Mouse (Mus musculus) embryonic facial prominence, embryonic 15.5 days (tissue): Measurements from ENCODE around the gene Slc20a1. TPM values are rescaled to one million over a fixed set of nuclear protein-coding genes. Genes with fewer than 3 reads are reported as not detected.
A peak's percentile ranks its signal among the peaks of the same experiment; 100 is the strongest.

Source experiments
- ATAC-seq: fragments of 200-750 bp; cut with Nextera tagmentation; 2 replicates; pipeline ENCODE4 v1.8.0; 2017; ENCODE audit warnings: low read depth, moderate TSS enrichment; ENCODE audit not compliant: insufficient number of reproducible peaks, low FRiP score, low TSS enrichment
- H3K27ac ChIP-seq: fragments of 300-500 bp; sonication (generic); replicated peaks from 2 replicates; pipeline ENCODE4 v1.5.1; 2015; ENCODE audit warnings: mild to moderate bottlenecking, inconsistent platforms
- H3K27me3 ChIP-seq: fragments of 300-500 bp; sonication (generic); 2 replicates; pipeline ENCODE4 v1.6.1; 2015; ENCODE audit warnings: inconsistent platforms
- H3K36me3 ChIP-seq: fragments of 300-500 bp; sonication (generic); 2 replicates; pipeline ENCODE4 v1.6.1; 2015; ENCODE audit warnings: mild to moderate bottlenecking, inconsistent platforms
- H3K4me1 ChIP-seq: fragments of 300-500 bp; sonication (generic); 2 replicates; pipeline ENCODE4 v1.6.1; 2015; ENCODE audit warnings: inconsistent platforms
- H3K4me2 ChIP-seq: fragments of 300-500 bp; sonication (generic); replicated peaks from 2 replicates; pipeline ENCODE4 v1.6.1; 2015; ENCODE audit warnings: mild to moderate bottlenecking, inconsistent platforms
- H3K4me3 ChIP-seq: fragments of 300-500 bp; sonication (generic); replicated peaks from 2 replicates; pipeline ENCODE4 v1.5.1; 2015; ENCODE audit warnings: mild to moderate bottlenecking, inconsistent platforms
- H3K9ac ChIP-seq: fragments of 300-500 bp; sonication (generic); 2 replicates; pipeline ENCODE4 v1.6.1; 2015; ENCODE audit warnings: inconsistent platforms
- H3K9me3 ChIP-seq: fragments of 300-500 bp; sonication (generic); replicated peaks from 2 replicates; pipeline ENCODE4 v1.6.1; 2016; ENCODE audit warnings: inconsistent platforms
- WGBS: fragments of 180-500 bp; shearing (Covaris S2); methylation state at CpG from one replicate; pipeline ENCODE4 v1.1.7; 2015; 5-methylcytosine and 5-hydroxymethylcytosine counted together
- polyA plus RNA-seq: library from polyadenylated mRNA; unstranded; fragments of >200 nt; fragmentation: Nextera tagmentation; extraction: Ambion mirVana; gene quantifications from 2 replicates; pipeline ENCODE4 v1.2.1, GENCODE M21; 2015

The Slc20a1 gene
- polyA plus RNA-seq, 1 experiment from 2014 or later: 24.0 TPM

- Histone ChIP-seq H3K9ac (no peak overlapping the region), H3K27me3 (no peaks in the 10 kb centered on the region), H3K4me1 (peaks cover 5% of the 10 kb centered on the region; the same call in 1 of the 2 replicates), H3K4me2 (no peak overlapping the region), H3K4me3 (no peak overlapping the region), H3K36me3 (no peaks in the 10 kb centered on the region), H3K9me3 (no peaks in the 10 kb centered on the region), H3K27ac (no peak overlapping the region)
- ATAC-seq: no peak
- 43% methylated on average over 9 of the region's 9 CpGs for WGBS
Observed at GRCm38 (mm10) chr2:129243786-129244185, 45.2 kb downstream of the Slc20a1 start.

GRCm38 (mm10) chr2:129244446-129245120 is 46.0 kb downstream of the Slc20a1 start:
- no peak overlapping the region for H3K4me2 ChIP-seq
- H3K9ac ChIP-seq: no peak overlapping the region
- no peaks in the 10 kb centered on the region for H3K36me3 ChIP-seq
- ATAC-seq: no peak
- WGBS: 74% methylated on average over 20 of the region's 20 CpGs
- H3K4me3 ChIP-seq: no peak overlapping the region
- H3K9me3 ChIP-seq: no peaks in the 10 kb centered on the region
- no peaks in the 10 kb centered on the region for H3K27me3 ChIP-seq
- no peak overlapping the region for H3K27ac ChIP-seq
- H3K4me1 ChIP-seq: peaks cover 5% of the 10 kb centered on the region; the same call in 1 of the 2 replicates

- 35% methylated on average over 5 of the region's 5 CpGs for WGBS
- Histone ChIP-seq H3K4me1 (peaks cover 5% of the 10 kb centered on the region; the same call in 1 of the 2 replicates), H3K27me3 (no peaks in the 10 kb centered on the region), H3K36me3 (no peaks in the 10 kb centered on the region), H3K4me3 (no peak overlapping the region), H3K27ac (no peak overlapping the region), H3K9me3 (no peaks in the 10 kb centered on the region), H3K4me2 (no peak overlapping the region), H3K9ac (no peak overlapping the region)
- peak; percentile 53 for ATAC-seq
Observed at GRCm38 (mm10) chr2:129245618-129246017, 47.1 kb downstream of the Slc20a1 start.

GRCm38 (mm10) chr2:129246436-129246835 is 47.9 kb downstream of the Slc20a1 start:
- Histone ChIP-seq H3K36me3 (no peaks in the 10 kb centered on the region), H3K9ac (no peak overlapping the region), H3K27me3 (no peaks in the 10 kb centered on the region), H3K4me2 (no peak overlapping the region), H3K4me1 (peaks cover 5% of the 10 kb centered on the region; the same call in 1 of the 2 replicates), H3K27ac (no peak overlapping the region), H3K4me3 (no peak overlapping the region), H3K9me3 (no peaks in the 10 kb centered on the region)
- ATAC-seq: no peak
- WGBS: 74% methylated on average over 7 of the region's 7 CpGs

- WGBS: 90% methylated on average over 12 of the region's 12 CpGs
Observed at GRCm38 (mm10) chr2:129246924-129247323, 48.4 kb downstream of the Slc20a1 start.

GRCm38 (mm10) chr2:129247707-129248121 is 49.1 kb downstream of the Slc20a1 start:
- Histone ChIP-seq H3K27me3 (no peaks in the 10 kb centered on the region), H3K4me2 (no peak overlapping the region), H3K27ac (no peak overlapping the region), H3K9me3 (no peaks in the 10 kb centered on the region), H3K9ac (no peak overlapping the region), H3K4me1 (peaks cover 5% of the 10 kb centered on the region; the same call in 1 of the 2 replicates), H3K4me3 (no peak overlapping the region), H3K36me3 (no peaks in the 10 kb centered on the region)
- ATAC-seq: no peak
- 83% methylated on average over 7 of the region's 7 CpGs for WGBS

More at GRCm38 (mm10) chr2:129246924-129247323, 48.4 kb downstream of the Slc20a1 start:
- no peak overlapping the region for H3K27ac ChIP-seq
- no peak overlapping the region for H3K4me3 ChIP-seq
- H3K4me2 ChIP-seq: no peak overlapping the region
- no peak for ATAC-seq
- H3K4me1 ChIP-seq: peaks cover 5% of the 10 kb centered on the region; the same call in 1 of the 2 replicates
- H3K9ac ChIP-seq: no peak overlapping the region
- no peaks in the 10 kb centered on the region for H3K9me3 ChIP-seq
- no peaks in the 10 kb centered on the region for H3K27me3 ChIP-seq
- no peaks in the 10 kb centered on the region for H3K36me3 ChIP-seq

- no peak for ATAC-seq
- Histone ChIP-seq H3K9me3 (no peaks in the 10 kb centered on the region), H3K27me3 (no peaks in the 10 kb centered on the region), H3K4me1 (peaks cover 5% of the 10 kb centered on the region; the same call in 1 of the 2 replicates), H3K9ac (no peak overlapping the region), H3K4me2 (no peak overlapping the region), H3K36me3 (no peaks in the 10 kb centered on the region), H3K27ac (no peak overlapping the region), H3K4me3 (no peak overlapping the region)
- WGBS: 50% methylated on average over 1 of the region's 1 CpGs
Observed at GRCm38 (mm10) chr2:129249321-129249720, 50.8 kb downstream of the Slc20a1 start.

GRCm38 (mm10) chr2:129252836-129253630 is 54.5 kb downstream of the Slc20a1 start:
- Histone ChIP-seq H3K9me3 (no peaks in the 10 kb centered on the region), H3K27ac (no peak overlapping the region), H3K4me1 (no peaks in the 10 kb centered on the region), H3K36me3 (no peaks in the 10 kb centered on the region), H3K4me2 (no peak overlapping the region), H3K9ac (no peak overlapping the region), H3K4me3 (no peak overlapping the region), H3K27me3 (no peaks in the 10 kb centered on the region)
- WGBS: 90% methylated on average over 19 of the region's 19 CpGs
- ATAC-seq: no peak

- Histone ChIP-seq H3K4me1 (no peaks in the 10 kb centered on the region), H3K36me3 (no peaks in the 10 kb centered on the region), H3K9me3 (no peaks in the 10 kb centered on the region), H3K9ac (no peak overlapping the region), H3K27me3 (no peaks in the 10 kb centered on the region), H3K4me3 (no peak overlapping the region), H3K4me2 (no peak overlapping the region), H3K27ac (no peak overlapping the region)
- ATAC-seq: no peak
- WGBS: 47% methylated on average over 2 of the region's 2 CpGs
Observed at GRCm38 (mm10) chr2:129253631-129253970, 55.0 kb downstream of the Slc20a1 start.

GRCm38 (mm10) chr2:129254076-129254475 is 55.5 kb downstream of the Slc20a1 start:
- Histone ChIP-seq H3K27ac (no peak overlapping the region), H3K4me3 (no peak overlapping the region), H3K9me3 (no peaks in the 10 kb centered on the region), H3K4me2 (no peak overlapping the region), H3K4me1 (no peaks in the 10 kb centered on the region), H3K27me3 (no peaks in the 10 kb centered on the region), H3K36me3 (no peaks in the 10 kb centered on the region), H3K9ac (no peak overlapping the region)
- no peak for ATAC-seq
- 70% methylated on average over 2 of the region's 2 CpGs for WGBS

GRCm38 (mm10) chr2:129256006-129256405 is 57.4 kb downstream of the Slc20a1 start:
- H3K4me2 ChIP-seq: no peak overlapping the region
- H3K9me3 ChIP-seq: no peaks in the 10 kb centered on the region
- H3K4me1 ChIP-seq: no peaks in the 10 kb centered on the region
- 54% methylated on average over 4 of the region's 4 CpGs for WGBS
- ATAC-seq: no peak
- no peak overlapping the region for H3K27ac ChIP-seq
- H3K4me3 ChIP-seq: no peak overlapping the region
- no peaks in the 10 kb centered on the region for H3K27me3 ChIP-seq
- no peaks in the 10 kb centered on the region for H3K36me3 ChIP-seq
- no peak overlapping the region for H3K9ac ChIP-seq
